Mouse (Mus musculus) E14TG2a.4 (cell line): ENCODE measurements around the gene Cog3.

Experiments
- CTCF ChIP-seq: conservative IDR thresholded peaks from 2 replicates; pipeline ENCODE4 v1.5.1; 2014; ENCODE audit warnings: low read length
- POU5F1 ChIP-seq: IDR thresholded peaks from 2 replicates; pipeline ENCODE4 v1.6.1; 2014; ENCODE audit warnings: low read length, borderline replicate concordance

- no peak for TF ChIP-seq CTCF
- TF ChIP-seq POU5F1: no peak
Observed at GRCm38 (mm10) chr14:75716410-75716809, 37.9 kb downstream of the Cog3 start.
